In the genomic region with DNA sequence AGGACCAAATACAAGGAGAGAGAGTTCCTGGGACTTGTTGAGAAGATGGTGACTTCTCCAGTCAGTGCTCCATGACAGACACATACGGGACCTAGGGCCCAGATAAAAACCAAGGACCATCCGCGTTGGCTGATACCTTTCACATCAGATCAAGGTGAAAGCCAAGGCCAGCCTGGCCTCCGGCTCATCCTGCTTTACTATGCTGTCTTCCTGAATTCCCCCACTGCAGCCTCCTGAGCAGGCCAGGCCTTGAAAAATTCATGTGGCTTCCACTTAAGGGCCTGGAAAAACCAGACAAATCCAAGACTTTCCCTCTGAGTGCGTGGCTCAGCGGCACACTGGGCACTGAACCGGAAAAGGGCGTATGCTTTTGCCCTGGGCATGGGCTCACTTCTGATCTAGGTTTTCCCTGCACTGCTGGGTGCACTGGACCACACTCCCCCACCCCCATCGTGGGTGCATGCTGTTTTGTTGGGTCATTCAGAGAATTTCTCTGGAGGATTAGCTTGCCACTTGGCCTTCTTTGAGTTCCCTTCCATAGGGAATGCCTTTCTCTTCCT, we compare ENCODE assay signal across 25 mouse cellular contexts.
A peak's percentile ranks its signal among the peaks of the same experiment; 100 is the strongest.
DNase-seq lines count a peak whose midpoint lies in the region; ATAC-seq lines count a peak whose summit lies in the region.
"Had no signal": no experiment of that assay in that cellular context is flagged by ENCODE, and none has a peak within 500 bp of the region (broad histone marks: within the 10 kb centered on the region; RNA-seq: fewer than 3 reads in every experiment).

No protein-coding gene starts in this region.

- no peak for ATAC-seq in midbrain, embryonic 11.5 days (ENCODE audit: low FRiP score)
- ATAC-seq in midbrain, embryonic 13.5 days = no peak
- ATAC-seq: forebrain, embryonic 15.5 days; inflammation-experienced regulatory T-cells, adult 6 months had no signal

- H3K4me1 ChIP-seq in midbrain, embryonic 11.5 days (ENCODE audit: control insufficient read depth, insufficient read depth, low read length) = peaks cover 4% of the 10 kb centered on the region; the same call in 1 of the 2 replicates
- peaks cover 29% of the 10 kb centered on the region for H3K4me1 ChIP-seq in midbrain, embryonic 13.5 days (replicated peaks)

- DNase-seq in adrenal gland, adult 2 months = peak; percentile 67
- DNase-seq in adrenal gland, postnatal 14 days = no peak
- peak; percentile 23 for DNase-seq in kidney, adult 18-20 months
- DNase-seq in kidney, postnatal 10 days = no peak
- DNase-seq in midbrain, embryonic 11.5 days (ENCODE audit: low spot score, missing footprints) = peak; percentile 39
- DNase-seq in retina, embryonic 14.5 days (ENCODE audit: low spot score) = peak; percentile 23
- no peak for DNase-seq in urinary bladder, adult 18-20 months (ENCODE audit: low spot score in 2 of 2)
- DNase-seq: cerebellum, adult 8-10 months; cerebellum, postnatal 36 days; embryo, embryonic 11 days; gastrocnemius, postnatal 10 days; heart, postnatal 14 days; lung, postnatal 36 days; right cerebral cortex, postnatal 14 days; thymus, postnatal 14 days had no signal

- H3K9ac ChIP-seq in midbrain, embryonic 11.5 days (ENCODE audit: low read length) = no peak overlapping the region
- no peak overlapping the region for H3K9ac ChIP-seq in midbrain, embryonic 13.5 days (replicated peaks)
- H3K9ac ChIP-seq: forebrain, embryonic 15.5 days; heart, embryonic 13.5 days; hindbrain, embryonic 14.5 days; limb, embryonic 15.5 days; liver, embryonic 14.5 days; lung, embryonic 15.5 days had no signal

- no peak overlapping the region for H3K4me3 ChIP-seq in midbrain, embryonic 11.5 days (ENCODE audit: low read depth, low read length)
- H3K4me3 ChIP-seq in midbrain, embryonic 13.5 days (replicated peaks) = no peak overlapping the region
- H3K4me3 ChIP-seq: forebrain, embryonic 15.5 days; heart, embryonic 13.5 days; left cerebral cortex, adult 2 months; limb, embryonic 15.5 days; lung, embryonic 15.5 days; megakaryocyte, embryonic 14.5 days had no signal

- no peaks in the 10 kb centered on the region for H3K9me3 ChIP-seq in midbrain, embryonic 11.5 days (ENCODE audit: control insufficient read depth, low read length)
- H3K9me3 ChIP-seq in midbrain, embryonic 13.5 days = no peaks in the 10 kb centered on the region
- H3K9me3 ChIP-seq: forebrain, embryonic 15.5 days; heart, embryonic 13.5 days; limb, embryonic 15.5 days; lung, embryonic 15.5 days; megakaryocyte, embryonic 14.5 days had no signal

- H3K4me2 ChIP-seq in midbrain, embryonic 11.5 days = no peak overlapping the region
- H3K4me2 ChIP-seq in midbrain, embryonic 13.5 days (replicated peaks) = no peak overlapping the region
- H3K4me2 ChIP-seq: forebrain, embryonic 15.5 days; heart, embryonic 13.5 days; hindbrain, embryonic 14.5 days; limb, embryonic 15.5 days; lung, embryonic 15.5 days had no signal

- 88% methylated on average over 9 of the region's 9 CpGs for WGBS in midbrain, embryonic 11.5 days
- WGBS in midbrain, embryonic 13.5 days = 79% methylated on average over 9 of the region's 9 CpGs

- no peaks in the 10 kb centered on the region for H3K36me3 ChIP-seq in midbrain, embryonic 11.5 days (ENCODE audit: control insufficient read depth, insufficient read depth, low read length)
- no peaks in the 10 kb centered on the region for H3K36me3 ChIP-seq in midbrain, embryonic 13.5 days
- H3K36me3 ChIP-seq: forebrain, embryonic 15.5 days; heart, embryonic 13.5 days; limb, embryonic 15.5 days; lung, embryonic 15.5 days had no signal

- no peaks in the 10 kb centered on the region for H3K27me3 ChIP-seq in midbrain, embryonic 11.5 days (ENCODE audit: control insufficient read depth, insufficient read depth, low read length)
- no peaks in the 10 kb centered on the region for H3K27me3 ChIP-seq in midbrain, embryonic 13.5 days
- H3K27me3 ChIP-seq: forebrain, embryonic 15.5 days; limb, embryonic 15.5 days; lung, embryonic 15.5 days had no signal

- no peak overlapping the region for H3K27ac ChIP-seq in midbrain, embryonic 11.5 days (ENCODE audit: low read depth, low read length)
- H3K27ac ChIP-seq in midbrain, embryonic 13.5 days = no peak overlapping the region
- H3K27ac ChIP-seq: forebrain, embryonic 15.5 days; heart, embryonic 13.5 days; hindbrain, embryonic 14.5 days; left cerebral cortex, adult 2 months; limb, embryonic 15.5 days; liver, embryonic 14.5 days; lung, embryonic 15.5 days had no signal

Comparison
In these comparisons a context has a peak if more than half of its experiments do, and no peak if none do; other contexts are left out.
1. DNase-seq: peak in adrenal gland, adult 2 months (single experiment), kidney, adult 18-20 months (single experiment), midbrain, embryonic 11.5 days (single experiment) and retina, embryonic 14.5 days (single experiment); none in adrenal gland, postnatal 14 days (single experiment), kidney, postnatal 10 days (single experiment) and urinary bladder, adult 18-20 months (0 of 2).